Mouse (Mus musculus) testis, adult 2 months (tissue): ENCODE measurements around the gene Mtcl1.

Experiments
- CTCF ChIP-seq: fragments of 200-500 bp; IDR thresholded peaks from 2 replicates; pipeline ENCODE4 v1.5.1; 2012; ENCODE audit warnings: low read depth, mild to moderate bottlenecking, inconsistent platforms, low read length, moderate library complexity; ENCODE audit not compliant: control insufficient read depth, insufficient read depth, insufficient replicate concordance
- POLR2A ChIP-seq: fragments of 200-500 bp; IDR thresholded peaks from 2 replicates; pipeline ENCODE4 v1.6.1; 2012; ENCODE audit warnings: low read depth, mild to moderate bottlenecking, inconsistent platforms, low read length, moderate library complexity; ENCODE audit not compliant: control insufficient read depth

DNA sequence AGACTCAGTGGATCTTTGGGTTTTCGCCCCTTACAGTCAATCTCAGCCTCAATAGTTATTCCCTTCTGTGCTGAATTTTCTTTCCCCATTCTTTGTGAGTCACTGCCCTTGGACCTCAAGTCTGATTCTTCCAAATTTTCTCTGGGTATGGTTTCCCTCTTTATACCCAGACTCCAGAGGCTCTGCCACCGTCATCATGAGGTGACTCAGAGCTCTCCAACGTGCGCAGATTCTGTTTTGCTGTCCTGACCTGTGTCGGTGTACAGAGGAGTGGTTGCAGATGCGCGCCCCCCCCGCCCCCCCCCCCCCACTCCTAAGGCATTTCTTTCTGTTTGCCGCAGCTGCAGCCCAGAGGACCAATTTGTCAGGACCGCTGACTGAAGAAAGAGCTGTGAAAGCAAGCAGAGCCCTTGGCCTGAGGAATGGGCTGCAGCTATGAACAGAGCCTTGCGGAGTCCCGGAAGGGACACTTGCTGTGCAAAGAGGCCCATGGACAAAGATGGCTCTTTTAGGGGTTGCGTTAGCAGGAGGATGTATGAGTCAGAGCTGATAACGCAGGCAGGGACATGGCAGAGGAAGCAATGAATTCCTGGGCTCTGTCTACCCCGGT is 126.8 kb downstream of the Mtcl1 start:
- TF ChIP-seq POLR2A = no peak
- TF ChIP-seq CTCF = no peak
